Mouse (Mus musculus) testis, adult 2 months (tissue): ENCODE results near the gene Ryk. TPM values are rescaled to one million over a fixed set of nuclear protein-coding genes. Genes with fewer than 3 reads are reported as not detected.

Experiments
- H3K27ac ChIP-seq: fragments of 200-500 bp; 2 replicates; pipeline ENCODE4 v1.5.1; 2012; ENCODE audit warnings: low read depth, low read length; ENCODE audit not compliant: control insufficient read depth, insufficient read depth
- H3K27me3 ChIP-seq: fragments of 200-500 bp; 2 replicates; pipeline ENCODE4 v1.6.1; 2012; ENCODE audit warnings: mild to moderate bottlenecking, low read length, moderate library complexity; ENCODE audit not compliant: control insufficient read depth, insufficient read depth
- H3K36me3 ChIP-seq: fragments of 200-500 bp; 2 replicates; pipeline ENCODE4 v1.6.1; 2012; ENCODE audit warnings: mild to moderate bottlenecking, low read length; ENCODE audit not compliant: control insufficient read depth, insufficient read depth
- H3K4me1 ChIP-seq: fragments of 200-500 bp; 2 replicates; pipeline ENCODE4 v1.6.1; 2012; ENCODE audit warnings: low read length; ENCODE audit not compliant: control insufficient read depth, insufficient read depth
- H3K4me3 ChIP-seq: fragments of 200-500 bp; 2 replicates; pipeline ENCODE4 v1.5.1; 2012; ENCODE audit warnings: low read depth, mild to moderate bottlenecking, low read length, moderate library complexity, mixed read lengths; ENCODE audit not compliant: control insufficient read depth
- CTCF ChIP-seq: fragments of 200-500 bp; IDR thresholded peaks from 2 replicates; pipeline ENCODE4 v1.5.1; 2012; ENCODE audit warnings: low read depth, mild to moderate bottlenecking, inconsistent platforms, low read length, moderate library complexity; ENCODE audit not compliant: control insufficient read depth, insufficient read depth, insufficient replicate concordance
- POLR2A ChIP-seq: fragments of 200-500 bp; IDR thresholded peaks from 2 replicates; pipeline ENCODE4 v1.6.1; 2012; ENCODE audit warnings: low read depth, mild to moderate bottlenecking, inconsistent platforms, low read length, moderate library complexity; ENCODE audit not compliant: control insufficient read depth
- polyA plus RNA-seq: library from polyadenylated mRNA; depleted of rRNA; stranded (reverse); fragments of >200 nt; gene quantifications from 2 replicates; pipeline ENCODE4 v1.2.3, GENCODE M21; 2012

Gene Ryk
- polyA plus RNA-seq, 1 experiment, result 8.2 TPM

DNA sequence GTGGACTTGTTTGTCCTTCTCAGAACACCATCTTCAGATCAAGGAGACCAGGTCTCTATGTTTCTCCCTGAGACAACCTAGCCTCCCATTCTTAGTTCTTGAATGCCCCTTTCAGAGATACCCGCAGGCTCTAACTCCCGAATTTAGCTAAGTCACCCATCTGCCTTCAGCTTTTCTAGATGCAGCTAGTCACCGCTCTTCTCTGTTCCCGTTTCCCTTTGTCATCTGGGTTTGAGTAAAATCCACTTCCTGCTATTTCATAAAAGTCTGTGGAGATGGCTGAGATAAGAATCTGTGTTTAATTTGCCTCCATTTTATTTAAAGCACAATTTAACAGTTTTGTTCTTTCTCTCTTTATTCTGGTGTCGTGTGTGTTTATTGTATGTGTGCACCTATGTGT, 23.5 kb upstream of the Ryk start:
- no peak overlapping the region for H3K27ac ChIP-seq
- TF ChIP-seq CTCF, result no peak
- TF ChIP-seq POLR2A, result no peak
- no peak overlapping the region for H3K4me3 ChIP-seq
- H3K4me1 ChIP-seq, result no peaks in the 10 kb centered on the region
- no peaks in the 10 kb centered on the region for H3K27me3 ChIP-seq
- no peaks in the 10 kb centered on the region for H3K36me3 ChIP-seq

DNA sequence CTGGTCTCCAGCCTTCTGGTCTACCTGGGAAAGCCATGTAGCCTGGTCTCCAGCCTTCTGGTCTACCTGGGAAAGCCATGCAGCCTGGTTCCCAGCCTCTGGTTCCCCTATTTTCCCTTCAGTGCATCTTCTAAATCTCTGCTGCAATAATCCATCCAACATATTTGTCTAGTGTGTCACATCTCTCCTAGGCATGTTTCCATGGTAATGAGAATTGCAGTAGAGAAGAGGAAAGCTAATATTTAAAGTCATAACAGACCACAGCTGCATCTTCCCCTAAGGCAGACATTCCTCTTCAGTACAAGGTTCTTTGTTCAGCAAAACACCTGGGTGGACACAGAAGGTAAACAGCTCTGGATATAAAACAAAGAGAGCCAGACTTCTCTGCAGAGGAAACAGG, 16.5 kb upstream of the Ryk start:
- Histone ChIP-seq H3K27me3 (no peaks in the 10 kb centered on the region), H3K27ac (no peak overlapping the region), H3K4me1 (no peaks in the 10 kb centered on the region), H3K4me3 (no peak overlapping the region), H3K36me3 (no peaks in the 10 kb centered on the region)
- TF ChIP-seq POLR2A, result no peak
- no peak for TF ChIP-seq CTCF

DNA sequence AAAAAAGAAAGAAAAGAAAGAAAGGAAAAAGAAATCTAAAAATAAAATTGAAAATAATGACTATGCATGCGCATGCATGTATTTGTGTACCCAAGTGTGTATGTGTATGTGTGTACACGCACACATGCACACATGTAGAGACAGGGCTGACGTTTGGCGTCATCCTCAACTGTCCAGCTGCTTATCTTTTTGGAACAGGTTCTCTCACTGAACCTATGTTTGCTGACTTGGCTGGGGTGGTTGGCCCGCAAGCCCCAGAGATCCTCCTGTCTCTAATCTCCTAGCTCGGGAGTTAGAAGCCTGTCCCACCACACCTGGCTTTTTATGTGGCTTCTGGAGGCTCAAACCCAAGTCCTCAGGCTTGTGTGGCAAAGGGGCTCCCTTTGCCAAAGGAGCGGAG, 6.1 kb upstream of the Ryk start:
- TF ChIP-seq POLR2A, result no peak
- Histone ChIP-seq H3K4me3 (no peak overlapping the region), H3K4me1 (no peaks in the 10 kb centered on the region), H3K36me3 (no peaks in the 10 kb centered on the region), H3K27ac (no peak overlapping the region), H3K27me3 (no peaks in the 10 kb centered on the region)

DNA sequence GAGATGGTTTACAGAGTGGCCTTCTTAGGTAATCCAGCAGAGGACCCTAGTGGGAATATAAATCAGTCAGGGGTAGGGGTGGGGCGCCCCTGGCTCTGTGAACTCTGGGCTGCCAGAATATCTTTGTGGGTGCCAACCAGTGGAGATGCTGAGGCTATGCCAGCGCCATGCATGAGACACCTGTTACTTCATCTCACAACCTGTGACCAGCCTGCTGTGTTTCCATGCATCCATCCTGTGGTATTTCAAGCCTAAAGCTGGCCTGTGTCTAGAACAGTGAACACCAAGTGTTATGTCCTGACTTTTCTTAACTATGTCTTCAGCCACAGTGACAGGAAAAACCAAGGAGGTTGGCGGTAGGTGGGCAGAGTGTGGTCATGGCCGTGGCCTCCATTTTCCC, 3.2 kb upstream of the Ryk start:
- H3K27me3 ChIP-seq, result no peaks in the 10 kb centered on the region
- peaks cover 3% of the 10 kb centered on the region for H3K4me1 ChIP-seq
- TF ChIP-seq CTCF (no peak), POLR2A (no peak)
- H3K4me3 ChIP-seq, result no peak overlapping the region
- H3K36me3 ChIP-seq, result no peaks in the 10 kb centered on the region
- no peak overlapping the region for H3K27ac ChIP-seq

DNA sequence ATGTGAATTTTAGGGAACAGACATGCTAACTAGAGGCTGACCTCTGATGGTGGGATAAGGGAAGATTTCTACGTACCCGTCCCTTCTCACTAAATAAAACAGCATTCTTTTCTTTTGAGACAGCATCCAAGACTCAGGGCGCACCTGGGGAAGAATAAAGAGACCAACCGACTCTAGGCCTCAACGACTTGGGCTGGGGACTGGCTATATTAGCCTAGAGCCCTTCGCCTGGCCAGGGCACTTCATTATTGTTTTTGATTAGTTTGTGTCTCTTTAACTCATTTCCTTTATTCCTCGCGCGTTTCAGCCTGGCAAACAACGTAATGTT, 339 bp upstream of the Ryk start:
- H3K27me3 ChIP-seq, result no peaks in the 10 kb centered on the region
- H3K4me3 ChIP-seq, result peak overlapping the region; percentile 92
- peak overlapping the region; percentile 73 for H3K27ac ChIP-seq
- TF ChIP-seq POLR2A (no peak), CTCF (no peak)
- no peaks in the 10 kb centered on the region for H3K36me3 ChIP-seq
- peaks cover 5% of the 10 kb centered on the region for H3K4me1 ChIP-seq

GRCm38 (mm10) chr9:102836279-102836678, 1.6 kb downstream of the Ryk start:
- no peaks in the 10 kb centered on the region for H3K36me3 ChIP-seq
- H3K27me3 ChIP-seq, result no peaks in the 10 kb centered on the region
- TF ChIP-seq CTCF (no peak), POLR2A (no peak)
- H3K27ac ChIP-seq, result no peak overlapping the region
- peaks cover 5% of the 10 kb centered on the region for H3K4me1 ChIP-seq
- no peak overlapping the region for H3K4me3 ChIP-seq

- Histone ChIP-seq H3K36me3 (no peaks in the 10 kb centered on the region), H3K4me3 (no peak overlapping the region), H3K27ac (no peak overlapping the region), H3K27me3 (no peaks in the 10 kb centered on the region), H3K4me1 (peaks cover 4% of the 10 kb centered on the region)
- no peak for TF ChIP-seq CTCF
- TF ChIP-seq POLR2A, result no peak
These were observed 6.4 kb downstream of the Ryk start for GRCm38 (mm10) chr9:102840792-102841778.

GRCm38 (mm10) chr9:102841832-102842231, 7.1 kb downstream of the Ryk start:
- Histone ChIP-seq H3K4me3 (no peak overlapping the region), H3K27ac (no peak overlapping the region)
- TF ChIP-seq POLR2A (no peak), CTCF (no peak)

More at GRCm38 (mm10) chr9:102841832-102842231, 7.1 kb downstream of the Ryk start:
- H3K4me1 ChIP-seq, result peaks cover 4% of the 10 kb centered on the region
- H3K36me3 ChIP-seq, result no peaks in the 10 kb centered on the region
- no peaks in the 10 kb centered on the region for H3K27me3 ChIP-seq
